Mouse (Mus musculus) G1E (cell line): ENCODE data around the gene Cdhr4. TPM values are rescaled to one million over a fixed set of nuclear protein-coding genes. Genes with fewer than 3 reads are reported as not detected.

Experiments used
- ATAC-seq: 2 replicates; pipeline ENCODE4 v1.8.0; 2016; ENCODE audit warnings: mild to moderate bottlenecking; ENCODE audit not compliant: insufficient number of reproducible peaks, poor library complexity, low FRiP score, severe bottlenecking; ENCODE audit errors: extremely low read depth
- DNase-seq: peaks from one replicate; pipeline ENCODE4 v3.0.0; 2012; ENCODE audit warnings: low spot score
- H3K27me3 ChIP-seq: 2 replicates; pipeline ENCODE4 v1.6.1; 2012; ENCODE audit warnings: mild to moderate bottlenecking, low read length, inconsistent platforms; ENCODE audit not compliant: insufficient read depth
- H3K36me3 ChIP-seq: replicated peaks from 2 replicates; pipeline ENCODE3; 2012; ENCODE audit warnings: mild to moderate bottlenecking, inconsistent platforms
- H3K4me1 ChIP-seq: 2 replicates; pipeline ENCODE4 v1.6.1; 2012; ENCODE audit warnings: low read depth, low read length, inconsistent platforms, mixed read lengths; ENCODE audit not compliant: insufficient read depth
- H3K4me3 ChIP-seq: 2 replicates; pipeline ENCODE4 v1.5.1; 2012; ENCODE audit warnings: low read depth, mild to moderate bottlenecking, inconsistent platforms, low read length, moderate library complexity, mixed read lengths
- H3K9me3 ChIP-seq: replicated peaks from 2 replicates; pipeline ENCODE4 v1.6.1; 2012; ENCODE audit warnings: inconsistent platforms
- CTCF ChIP-seq: IDR thresholded peaks from 2 replicates; pipeline ENCODE4 v1.5.1; 2012; ENCODE audit warnings: low read depth, low read length, inconsistent platforms, mixed read lengths
- GATA1 ChIP-seq: IDR thresholded peaks from 2 replicates; pipeline ENCODE4 v1.6.1; 2012; ENCODE audit warnings: borderline replicate concordance, low read length, inconsistent platforms, mixed read lengths
- GATA2 ChIP-seq: IDR thresholded peaks from 2 replicates; pipeline ENCODE4 v1.6.1; 2012; ENCODE audit warnings: low read depth, low read length, inconsistent platforms, borderline replicate concordance
- POLR2AphosphoS5 ChIP-seq: IDR thresholded peaks from 2 replicates; pipeline ENCODE4 v1.6.1; 2012; ENCODE audit warnings: low read depth, low read length, inconsistent platforms; ENCODE audit not compliant: insufficient replicate concordance
- TAL1 ChIP-seq: conservative IDR thresholded peaks from 2 replicates; pipeline ENCODE4 v1.6.1; 2012; ENCODE audit warnings: low read depth, low read length, inconsistent platforms, mixed read lengths
- polyA plus RNA-seq: library from polyadenylated mRNA; stranded (reverse); fragments of >175 nt; gene quantifications from 2 replicates; pipeline ENCODE4 v1.2.3, GENCODE M21; 2012
- total RNA-seq, 2 experiments: library from RNA; stranded (forward) in 1 of 2; stranded (reverse) in 1 of 2; fragments of 200-1000 nt in 1 of 2; fragments of >200 nt in 1 of 2; fragmentation: Nextera tagmentation in 1 of 2; gene quantifications; 2 replicates each; pipeline ENCODE4 v1.2.3; 2014 to 2017

The Cdhr4 gene
- total and polyA plus RNA-seq, 3 experiments: 0.57 to 8.4 (median 4.0) TPM

DNA sequence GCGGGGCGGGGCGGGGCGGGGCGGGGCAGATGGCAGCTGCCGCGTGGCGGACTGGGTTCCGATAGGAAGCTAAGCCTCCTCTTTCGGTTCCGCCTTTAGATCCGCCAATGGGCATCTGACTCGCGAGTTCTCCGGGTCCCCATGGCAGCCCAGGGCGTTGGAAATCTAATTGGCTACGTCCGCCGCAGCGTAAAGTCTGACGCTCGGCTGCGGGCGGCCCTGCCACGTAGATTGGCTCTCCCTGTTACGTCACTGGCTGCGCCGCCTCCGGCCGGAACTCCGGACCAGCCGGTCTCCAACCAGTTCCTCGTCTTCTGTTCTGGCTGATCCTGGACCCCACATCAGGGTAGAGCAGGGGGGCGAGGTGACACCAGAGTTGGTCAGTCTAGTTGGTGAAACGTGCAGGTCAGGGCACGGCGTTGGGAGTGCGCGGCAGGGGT is 56.7 kb downstream of the Cdhr4 start, which contains the start of gene Gmppb:
TSS of gene Gmppb (plus strand) at position 227 of the 440 bp plus-strand sequence.
- Histone ChIP-seq H3K27me3 (no peaks in the 10 kb centered on the region; the same call in 1 of the 2 replicates), H3K4me3 (peak within 1 kb of the TSS; percentile 80), H3K4me1 (peaks cover 80% of the 10 kb centered on the region), H3K9me3 (no peaks in the 10 kb centered on the region), H3K36me3 (peaks cover 84% of the 10 kb centered on the region)
- peak; percentile 91 for ATAC-seq
- TF ChIP-seq GATA2 (no peak), TAL1 (no peak), POLR2AphosphoS5 (no peak), CTCF (no peak), GATA1 (no peak)
- peak; percentile 97 for DNase-seq

Other genes starting within 250 kb of the Cdhr4 start
- 355 and 467 TPM in 2 replicates for gene Rbm5, start 221.5 kb upstream of the Cdhr4 start, total RNA-seq (2014; fragmentation: Nextera tagmentation)
- gene Rbm5, start 221.5 kb upstream of the Cdhr4 start, total RNA-seq (2017): 261 and 271 TPM in 2 replicates
- gene Rbm5, start 221.5 kb upstream of the Cdhr4 start, polyA plus RNA-seq: 14.3 and 23.4 TPM in 2 replicates
- gene Rbm6, start 119.3 kb upstream of the Cdhr4 start, total RNA-seq (2014; fragmentation: Nextera tagmentation): 120 and 184 TPM in 2 replicates
- 91.6 and 105 TPM in 2 replicates for gene Rbm6, start 119.3 kb upstream of the Cdhr4 start, total RNA-seq (2017)
- 15.8 and 38.7 TPM in 2 replicates for gene Rbm6, start 119.3 kb upstream of the Cdhr4 start, polyA plus RNA-seq
- gene Mon1a, start 104.3 kb upstream of the Cdhr4 start, total RNA-seq (2014; fragmentation: Nextera tagmentation): 2.0 and 3.1 TPM in 2 replicates
- gene Mon1a, start 104.3 kb upstream of the Cdhr4 start, total RNA-seq (2017): 12.8 and 14.3 TPM in 2 replicates
- gene Mon1a, start 104.3 kb upstream of the Cdhr4 start, polyA plus RNA-seq: 12.8 and 13.6 TPM in 2 replicates
- not detected in 2 replicates for gene Mst1r, start 85.6 kb upstream of the Cdhr4 start, total RNA-seq (2014; fragmentation: Nextera tagmentation)
- gene Mst1r, start 85.6 kb upstream of the Cdhr4 start, total RNA-seq (2017): not detected in 2 replicates
- 0.01 TPM in 1 of 2 replicates, not detected in the other for gene Mst1r, start 85.6 kb upstream of the Cdhr4 start, polyA plus RNA-seq
- gene Actl11, start 64.0 kb upstream of the Cdhr4 start, total RNA-seq (2014; fragmentation: Nextera tagmentation): not detected in 2 replicates
- gene Actl11, start 64.0 kb upstream of the Cdhr4 start, total RNA-seq (2017): 0.11 TPM in 1 of 2 replicates, not detected in the other
- not detected in 2 replicates for gene Actl11, start 64.0 kb upstream of the Cdhr4 start, polyA plus RNA-seq
- gene Camkv, start 56.8 kb upstream of the Cdhr4 start, total RNA-seq (2014; fragmentation: Nextera tagmentation): not detected in 2 replicates
- gene Camkv, start 56.8 kb upstream of the Cdhr4 start, total RNA-seq (2017): 0.11 TPM in 1 of 2 replicates, not detected in the other
- not detected in 2 replicates for gene Camkv, start 56.8 kb upstream of the Cdhr4 start, polyA plus RNA-seq
- 24.1 and 25.6 TPM in 2 replicates for gene Traip, start 42.4 kb upstream of the Cdhr4 start, total RNA-seq (2014; fragmentation: Nextera tagmentation)
- 28.7 and 32.6 TPM in 2 replicates for gene Traip, start 42.4 kb upstream of the Cdhr4 start, total RNA-seq (2017)
- 3.1 and 10.7 TPM in 2 replicates for gene Traip, start 42.4 kb upstream of the Cdhr4 start, polyA plus RNA-seq
- gene Uba7, start 17.0 kb upstream of the Cdhr4 start, total RNA-seq (2014; fragmentation: Nextera tagmentation): 44.5 and 87.9 TPM in 2 replicates
- 145 and 186 TPM in 2 replicates for gene Uba7, start 17.0 kb upstream of the Cdhr4 start, total RNA-seq (2017)
- gene Uba7, start 17.0 kb upstream of the Cdhr4 start, polyA plus RNA-seq: 18.3 and 34.2 TPM in 2 replicates
- gene Gm20661, start 9.4 kb upstream of the Cdhr4 start, total RNA-seq (2014; fragmentation: Nextera tagmentation): 0.75 and 1.0 TPM in 2 replicates
- 1.8 and 2.6 TPM in 2 replicates for gene Gm20661, start 9.4 kb upstream of the Cdhr4 start, total RNA-seq (2017)
- gene Gm20661, start 9.4 kb upstream of the Cdhr4 start, polyA plus RNA-seq: 0.15 TPM in 1 of 2 replicates, not detected in the other
- 24.6 and 28.1 TPM in 2 replicates for gene Inka1, start 6.6 kb upstream of the Cdhr4 start, total RNA-seq (2014; fragmentation: Nextera tagmentation)
- gene Inka1, start 6.6 kb upstream of the Cdhr4 start, total RNA-seq (2017): 74.4 and 83.2 TPM in 2 replicates
- 75.6 and 81.1 TPM in 2 replicates for gene Inka1, start 6.6 kb upstream of the Cdhr4 start, polyA plus RNA-seq
- gene Gm20662, start 3.9 kb downstream of the Cdhr4 start, total RNA-seq (2014; fragmentation: Nextera tagmentation): not detected in 2 replicates
- 0.76 and 2.4 TPM in 2 replicates for gene Gm20662, start 3.9 kb downstream of the Cdhr4 start, total RNA-seq (2017)
- 0.14 and 0.27 TPM in 2 replicates for gene Gm20662, start 3.9 kb downstream of the Cdhr4 start, polyA plus RNA-seq
- 28.5 and 30.8 TPM in 2 replicates for gene Ip6k1, start 10.0 kb downstream of the Cdhr4 start, total RNA-seq (2014; fragmentation: Nextera tagmentation)
- 52.3 and 55.9 TPM in 2 replicates for gene Ip6k1, start 10.0 kb downstream of the Cdhr4 start, total RNA-seq (2017)
- 57.6 and 58.5 TPM in 2 replicates for gene Ip6k1, start 10.0 kb downstream of the Cdhr4 start, polyA plus RNA-seq
- gene Gmppb, start 56.7 kb downstream of the Cdhr4 start, total RNA-seq (2014; fragmentation: Nextera tagmentation): 7.2 and 8.5 TPM in 2 replicates
- 19.4 and 22.0 TPM in 2 replicates for gene Gmppb, start 56.7 kb downstream of the Cdhr4 start, total RNA-seq (2017)
- 5.1 and 6.6 TPM in 2 replicates for gene Gmppb, start 56.7 kb downstream of the Cdhr4 start, polyA plus RNA-seq
- gene Amigo3, start 60.7 kb downstream of the Cdhr4 start, total RNA-seq (2014; fragmentation: Nextera tagmentation): 0.63 TPM in 1 of 2 replicates, not detected in the other
- gene Amigo3, start 60.7 kb downstream of the Cdhr4 start, total RNA-seq (2017): 1.7 and 2.0 TPM in 2 replicates
- 0.31 and 0.35 TPM in 2 replicates for gene Amigo3, start 60.7 kb downstream of the Cdhr4 start, polyA plus RNA-seq
- gene Mst1, start 87.9 kb downstream of the Cdhr4 start, total RNA-seq (2014; fragmentation: Nextera tagmentation): 7.1 and 11.0 TPM in 2 replicates
- gene Mst1, start 87.9 kb downstream of the Cdhr4 start, total RNA-seq (2017): 16.6 and 17.9 TPM in 2 replicates
- gene Mst1, start 87.9 kb downstream of the Cdhr4 start, polyA plus RNA-seq: 6.7 and 8.4 TPM in 2 replicates
- 104 and 255 TPM in 2 replicates for gene Rnf123, start 90.8 kb downstream of the Cdhr4 start, total RNA-seq (2014; fragmentation: Nextera tagmentation)
- 18.6 and 23.5 TPM in 2 replicates for gene Rnf123, start 90.8 kb downstream of the Cdhr4 start, total RNA-seq (2017)
- gene Rnf123, start 90.8 kb downstream of the Cdhr4 start, polyA plus RNA-seq: 39.5 and 74.5 TPM in 2 replicates
- 65.0 and 148 TPM in 2 replicates for gene Apeh, start 102.1 kb downstream of the Cdhr4 start, total RNA-seq (2014; fragmentation: Nextera tagmentation)
- 119 and 131 TPM in 2 replicates for gene Apeh, start 102.1 kb downstream of the Cdhr4 start, total RNA-seq (2017)
- gene Apeh, start 102.1 kb downstream of the Cdhr4 start, polyA plus RNA-seq: 48.8 and 67.5 TPM in 2 replicates
- gene Bsn, start 197.9 kb downstream of the Cdhr4 start, total RNA-seq (2014; fragmentation: Nextera tagmentation): 4.7 and 5.0 TPM in 2 replicates
- gene Bsn, start 197.9 kb downstream of the Cdhr4 start, total RNA-seq (2017): 2.8 and 3.1 TPM in 2 replicates
- 6.1 and 7.9 TPM in 2 replicates for gene Bsn, start 197.9 kb downstream of the Cdhr4 start, polyA plus RNA-seq